Mouse (Mus musculus) myocyte (in vitro differentiated cells): ENCODE measurements around the gene Chrnb1. TPM values are rescaled to one million over a fixed set of nuclear protein-coding genes. Genes with fewer than 3 reads are reported as not detected.

Experiments
- H3K27me3 ChIP-seq: one replicate; pipeline ENCODE4 v1.6.1; 2011; ENCODE audit not compliant: control insufficient read depth, insufficient read depth, insufficient read length
- H3K36me3 ChIP-seq: one replicate; pipeline ENCODE4 v1.6.1; 2011; ENCODE audit not compliant: control insufficient read depth, insufficient read depth
- H3K4me2 ChIP-seq: one replicate; pipeline ENCODE4 v1.6.1; 2011; ENCODE audit warnings: low read depth, control low read depth
- H3K4me3 ChIP-seq: one replicate; pipeline ENCODE4 v1.5.1; 2011; ENCODE audit warnings: mild to moderate bottlenecking, control low read depth, moderate library complexity
- H3K79me2 ChIP-seq: one replicate; pipeline ENCODE4 v1.6.1; 2011; ENCODE audit not compliant: control insufficient read depth, insufficient read depth
- H3ac ChIP-seq: one replicate; pipeline ENCODE4 v1.6.1; 2011; ENCODE audit not compliant: control insufficient read depth, insufficient read length
- CEBPB ChIP-seq: IDR thresholded peaks from 2 replicates; pipeline ENCODE4 v1.6.1; 2011; ENCODE audit warnings: mild to moderate bottlenecking, moderate library complexity; ENCODE audit not compliant: poor library complexity, insufficient read depth, severe bottlenecking
- E2F4 ChIP-seq: IDR thresholded peaks from one replicate; pipeline ENCODE4 v1.6.1; 2011; ENCODE audit warnings: mild to moderate bottlenecking, control low read depth, moderate library complexity; ENCODE audit not compliant: insufficient read depth
- MAX ChIP-seq: IDR thresholded peaks from one replicate; pipeline ENCODE4 v1.6.1; 2011; ENCODE audit warnings: low read depth, mild to moderate bottlenecking, control low read depth
- MYOD1 ChIP-seq, 3 experiments: IDR thresholded peaks; one replicate each; pipeline ENCODE4 v1.6.1; 2011; ENCODE audit warnings: control low read depth in 2 of 3, low read depth in 2 of 3, mild to moderate bottlenecking in 2 of 3, moderate library complexity in 1 of 3; ENCODE audit not compliant: insufficient read length in 2 of 3, control insufficient read depth in 1 of 3
- MYOG ChIP-seq, 3 experiments: IDR thresholded peaks; one replicate each; pipeline ENCODE4 v1.6.1; 2011; ENCODE audit warnings: control low read depth in 2 of 3, low read depth in 2 of 3, mild to moderate bottlenecking in 2 of 3; ENCODE audit not compliant: insufficient read length in 2 of 3, control insufficient read depth in 1 of 3, insufficient read depth in 1 of 3
- POLR2A ChIP-seq: IDR thresholded peaks from one replicate; pipeline ENCODE4 v1.6.1; 2011; ENCODE audit warnings: low read depth, mild to moderate bottlenecking, control low read depth, moderate library complexity; ENCODE audit not compliant: insufficient read length
- POLR2AphosphoS2 ChIP-seq: IDR thresholded peaks from one replicate; pipeline ENCODE4 v1.6.1; 2011; ENCODE audit warnings: low read depth, control low read depth; ENCODE audit not compliant: insufficient read length
- REST ChIP-seq: IDR thresholded peaks from one replicate; pipeline ENCODE4 v1.6.1; 2011; ENCODE audit warnings: mild to moderate bottlenecking, control low read depth, moderate library complexity; ENCODE audit not compliant: insufficient read depth, insufficient read length
- SRF ChIP-seq: IDR thresholded peaks from one replicate; pipeline ENCODE4 v1.6.1; 2011; ENCODE audit warnings: low read depth; ENCODE audit not compliant: control insufficient read depth, insufficient read length
- TCF12 ChIP-seq: IDR thresholded peaks from one replicate; pipeline ENCODE4 v1.6.1; 2011; ENCODE audit warnings: mild to moderate bottlenecking, control low read depth; ENCODE audit not compliant: poor library complexity, insufficient read depth, severe bottlenecking
- TCF3 ChIP-seq: IDR thresholded peaks from one replicate; pipeline ENCODE4 v1.6.1; 2011; ENCODE audit warnings: low read depth, control low read depth; ENCODE audit not compliant: insufficient read length
- USF1 ChIP-seq: IDR thresholded peaks from one replicate; pipeline ENCODE4 v1.6.1; 2011; ENCODE audit warnings: low read depth, mild to moderate bottlenecking, control low read depth, moderate library complexity
- polyA plus RNA-seq: library from polyadenylated mRNA; unstranded; fragments of >200 nt; fragmentation: generic; extraction: Trizol; gene quantifications from one replicate; pipeline ENCODE4 v1.2.1, GENCODE M21; 2012; ENCODE audit warnings: missing spikeins

Gene Chrnb1
- polyA plus RNA-seq, 1 experiment = 95.3 TPM

GRCm38 (mm10) chr11:69803328-69803727, 7.6 kb upstream of the Chrnb1 start:
- H3K27me3 ChIP-seq = no peaks in the 10 kb centered on the region
- no peaks in the 10 kb centered on the region for H3K79me2 ChIP-seq
- H3ac ChIP-seq = peak overlapping the region; percentile 3
- H3K4me3 ChIP-seq = peak overlapping the region; percentile 65
- TF ChIP-seq MYOD1 (IDR thresholded peaks at IDR 0.05; ENCODE audit: control insufficient read depth in 1 of 3, insufficient read length in 2 of 3, low read depth in 2 of 3) = no peak
- TF ChIP-seq MYOG (IDR thresholded peaks at IDR 0.05; ENCODE audit: control insufficient read depth in 1 of 3, insufficient read depth in 1 of 3, insufficient read length in 2 of 3, low read depth in 2 of 3) = no peak
- no peak for TF ChIP-seq TCF12
- TF ChIP-seq POLR2A = no peak
- TF ChIP-seq TCF3 = no peak
- TF ChIP-seq MAX = no peak
- no peak for TF ChIP-seq REST
- no peaks in the 10 kb centered on the region for H3K36me3 ChIP-seq
- peak overlapping the region; percentile 99 for H3K4me2 ChIP-seq

DNA sequence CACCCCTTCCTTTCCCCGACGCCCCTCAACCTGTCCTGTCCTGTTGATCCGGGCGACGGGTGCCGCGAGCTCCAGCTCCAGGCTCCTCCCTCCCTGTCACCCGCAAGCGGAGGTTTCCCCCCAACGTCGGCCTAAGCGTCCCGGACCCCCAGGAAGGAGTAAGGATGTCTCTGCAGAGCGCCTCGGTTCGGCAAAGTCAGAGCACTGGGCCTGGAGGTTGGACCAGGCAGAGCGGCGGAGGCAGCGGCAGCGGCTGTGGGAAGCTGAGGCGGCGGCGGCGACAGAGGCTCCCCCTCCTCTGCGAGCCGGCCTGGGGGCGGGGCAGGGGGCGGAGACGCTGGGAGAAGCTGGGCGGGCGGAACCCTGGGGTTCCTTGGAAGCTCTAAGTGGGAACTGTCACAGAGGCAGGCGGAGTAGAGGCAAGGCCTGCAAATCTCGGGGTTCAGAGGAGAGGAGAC, 6.9 kb upstream of the Chrnb1 start:
- H3K79me2 ChIP-seq = no peaks in the 10 kb centered on the region
- no peak for TF ChIP-seq USF1
- TF ChIP-seq POLR2A = peak; percentile 86
- TF ChIP-seq MYOD1 (IDR thresholded peaks at IDR 0.05; ENCODE audit: control insufficient read depth in 1 of 3, insufficient read length in 2 of 3, low read depth in 2 of 3) = peak in 1 of 3 experiments; percentile 19
- TF ChIP-seq MYOG (IDR thresholded peaks at IDR 0.05; ENCODE audit: control insufficient read depth in 1 of 3, insufficient read depth in 1 of 3, insufficient read length in 2 of 3, low read depth in 2 of 3) = peak in 1 of 3 experiments; percentile 31
- TF ChIP-seq POLR2AphosphoS2 = peak; percentile 89
- TF ChIP-seq REST = no peak
- TF ChIP-seq SRF = no peak
- peak overlapping the region; percentile 99 for H3K4me2 ChIP-seq
- H3K27me3 ChIP-seq = no peaks in the 10 kb centered on the region
- H3K4me3 ChIP-seq = peak overlapping the region; percentile 65
- peak overlapping the region; percentile 3 for H3ac ChIP-seq
- no peaks in the 10 kb centered on the region for H3K36me3 ChIP-seq

GRCm38 (mm10) chr11:69801379-69801977, 5.7 kb upstream of the Chrnb1 start, which contains the start of gene Fgf11:
TSS of gene Fgf11 (minus strand) at chr11:69801857.
- Histone ChIP-seq H3K4me3 (peak within 1 kb of the TSS; percentile 65), H3K36me3 (peaks cover 4% of the 10 kb centered on the region), H3K27me3 (no peaks in the 10 kb centered on the region), H3ac (peak within 1 kb of the TSS; percentile 3), H3K4me2 (peak within 1 kb of the TSS; percentile 99), H3K79me2 (no peaks in the 10 kb centered on the region)
- no peak for TF ChIP-seq MAX
- no peak for TF ChIP-seq E2F4
- no peak for TF ChIP-seq MYOD1 (IDR thresholded peaks at IDR 0.05; ENCODE audit: control insufficient read depth in 1 of 3, insufficient read length in 2 of 3, low read depth in 2 of 3)
- peak; percentile 19 for TF ChIP-seq POLR2A
- no peak for TF ChIP-seq TCF3
- TF ChIP-seq POLR2AphosphoS2 = peak; percentile 30
- no peak for TF ChIP-seq CEBPB
- peak in 1 of 3 experiments; percentile 30 for TF ChIP-seq MYOG (IDR thresholded peaks at IDR 0.05; ENCODE audit: control insufficient read depth in 1 of 3, insufficient read depth in 1 of 3, insufficient read length in 2 of 3, low read depth in 2 of 3)

DNA sequence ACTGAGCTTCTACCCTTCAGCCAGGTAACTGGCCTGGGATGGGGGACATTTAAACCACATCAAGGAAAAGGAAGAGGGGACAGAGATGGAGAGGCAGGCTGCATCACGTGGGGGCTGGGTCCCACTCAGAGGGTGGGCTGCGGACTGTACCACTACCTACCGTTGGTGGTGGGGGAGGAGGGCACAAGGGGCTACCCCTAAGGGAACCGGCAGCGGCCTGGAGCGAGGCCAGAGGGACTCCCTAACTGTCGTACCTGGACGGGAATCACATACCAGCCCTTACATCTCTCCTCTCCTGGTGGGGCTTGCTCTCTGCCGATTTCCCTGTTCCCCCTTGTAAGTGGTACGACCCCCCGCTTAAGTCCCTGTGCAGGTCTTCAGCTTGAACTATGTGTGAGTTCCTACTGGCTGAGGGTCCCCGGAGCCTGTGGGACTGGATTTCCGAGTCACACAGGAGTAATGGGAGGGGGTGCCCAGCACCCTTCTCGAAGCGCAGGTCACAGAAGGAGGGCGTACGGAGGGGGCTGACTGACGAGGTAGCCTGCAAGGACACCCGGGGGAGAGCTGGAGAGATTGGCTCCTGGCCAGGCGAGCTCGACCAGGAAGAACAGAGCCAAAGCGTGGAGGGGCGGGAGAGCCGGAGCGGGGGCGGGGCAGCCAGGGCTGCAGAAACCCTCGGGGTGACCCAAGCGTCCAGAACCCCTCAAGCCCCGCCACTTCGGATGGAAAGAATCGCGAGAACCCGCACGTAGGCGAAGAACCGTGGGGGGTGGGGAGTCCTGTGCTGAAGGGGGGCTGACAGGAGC, 4.9 kb upstream of the Chrnb1 start:
- Histone ChIP-seq H3K79me2 (no peaks in the 10 kb centered on the region), H3K4me3 (peak overlapping the region; percentile 65), H3ac (peak overlapping the region; percentile 3), H3K27me3 (no peaks in the 10 kb centered on the region), H3K4me2 (peak overlapping the region; percentile 99), H3K36me3 (peaks cover 4% of the 10 kb centered on the region)
- TF ChIP-seq USF1 (peak; percentile 28), POLR2A (no peak), TCF3 (no peak), MAX (no peak), CEBPB (no peak), MYOG (IDR thresholded peaks at IDR 0.05; ENCODE audit: control insufficient read depth in 1 of 3, insufficient read depth in 1 of 3, insufficient read length in 2 of 3, low read depth in 2 of 3) (no peak), SRF (no peak)

- peak; percentile 86 for TF ChIP-seq TCF3
- TF ChIP-seq MYOG (IDR thresholded peaks at IDR 0.05; ENCODE audit: control insufficient read depth in 1 of 3, insufficient read depth in 1 of 3, insufficient read length in 2 of 3, low read depth in 2 of 3) = peak; percentile 71 to 100 (median 99)
- TF ChIP-seq CEBPB = no peak
- peak; percentile 48 for TF ChIP-seq TCF12
- TF ChIP-seq E2F4 = no peak
- TF ChIP-seq MYOD1 (IDR thresholded peaks at IDR 0.05; ENCODE audit: control insufficient read depth in 1 of 3, insufficient read length in 2 of 3, low read depth in 2 of 3) = peak in 2 of 3 experiments; percentile 98 to 99
- no peak for TF ChIP-seq SRF
- peak; percentile 37 for TF ChIP-seq POLR2A
- TF ChIP-seq MAX = no peak
- TF ChIP-seq USF1 = no peak
- peak; percentile 34 for TF ChIP-seq POLR2AphosphoS2
- TF ChIP-seq REST = no peak
- H3K4me2 ChIP-seq = peak overlapping the region; percentile 99
- H3K36me3 ChIP-seq = peaks cover 4% of the 10 kb centered on the region
- no peaks in the 10 kb centered on the region for H3K79me2 ChIP-seq
- H3K27me3 ChIP-seq = no peaks in the 10 kb centered on the region
- H3K4me3 ChIP-seq = peak overlapping the region; percentile 65
- H3ac ChIP-seq = no peak overlapping the region
These were observed 4.3 kb upstream of the Chrnb1 start for GRCm38 (mm10) chr11:69800138-69800391.
